Mouse (Mus musculus) ES-CJ7 (cell line): ENCODE results near the gene Igfals.
A peak's percentile ranks its signal among the peaks of the same experiment; 100 is the strongest.

Experiments used
- DNase-seq: peaks from one replicate; pipeline ENCODE4 v3.0.0; 2011; ENCODE audit warnings: low read depth, low spot score

Gene Igfals

DNA sequence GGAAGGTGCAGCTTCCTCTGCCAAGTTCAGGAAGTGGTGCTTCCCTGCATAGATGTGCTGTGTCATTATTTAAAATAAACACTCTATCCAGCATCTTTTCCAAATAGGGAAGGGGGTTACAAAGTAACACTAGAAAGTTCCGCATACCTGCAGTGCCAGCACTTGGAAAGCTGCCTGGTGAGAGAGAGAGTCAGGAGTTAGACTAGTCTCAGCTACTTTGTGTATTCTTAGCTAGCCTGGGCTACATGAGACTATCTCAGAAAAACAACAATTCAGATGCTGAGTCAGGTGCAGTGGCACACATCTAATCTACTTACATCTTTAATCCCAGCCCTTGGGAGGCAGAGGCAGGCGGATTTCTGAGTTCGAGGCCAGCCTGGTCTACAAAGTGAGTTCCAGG, 4.0 kb upstream of the Igfals start:
- DNase-seq: no peak

DNA sequence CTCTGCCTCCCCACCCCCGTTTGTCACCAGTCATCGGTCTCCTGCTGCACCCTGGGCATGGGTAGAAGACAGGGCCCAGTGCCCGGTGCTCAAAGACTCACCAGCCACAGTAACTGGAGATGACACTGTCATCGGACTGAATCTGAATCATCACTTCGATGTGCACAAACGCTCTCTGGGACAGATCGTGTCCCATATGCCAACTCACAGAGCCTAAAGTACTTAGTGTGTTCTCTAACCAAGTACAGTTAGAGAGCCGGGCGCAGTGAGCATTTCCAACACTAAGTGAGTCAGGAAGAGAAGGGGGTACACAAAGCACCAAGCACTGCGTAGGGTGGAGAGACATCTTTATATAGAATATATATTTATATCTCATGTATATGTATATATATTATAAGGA, 2.1 kb downstream of the Igfals start:
- DNase-seq: no peak

GRCm38 (mm10) chr17:24873695-24874404, 8.1 kb downstream of the Igfals start:
- DNase-seq: peak; percentile 79

GRCm38 (mm10) chr17:24874405-24874745, 8.6 kb downstream of the Igfals start:
- peak; percentile 92 for DNase-seq

DNA sequence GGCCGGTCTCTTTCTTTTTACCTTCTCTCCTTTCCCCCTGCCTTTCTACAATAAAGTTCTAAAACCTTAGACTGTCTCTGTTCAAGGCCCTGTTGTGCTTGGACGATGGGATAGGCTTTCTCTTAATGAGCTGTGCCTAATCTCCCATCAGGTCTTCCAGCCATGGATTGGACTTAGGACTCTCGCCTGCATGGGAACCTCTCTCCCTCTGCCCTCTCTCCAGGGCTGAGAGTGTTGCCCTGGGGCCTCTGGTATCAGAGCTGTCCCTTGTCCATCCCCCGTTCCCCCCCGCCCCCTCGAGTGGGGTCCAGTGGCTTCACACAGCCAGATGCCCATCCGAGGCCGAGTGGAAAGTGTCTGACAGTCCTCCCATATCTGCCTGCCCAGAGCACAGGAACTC, 9.2 kb downstream of the Igfals start:
- no peak for DNase-seq

GRCm38 (mm10) chr17:24877336-24878116, 11.7 kb downstream of the Igfals start:
- no peak for DNase-seq

DNA sequence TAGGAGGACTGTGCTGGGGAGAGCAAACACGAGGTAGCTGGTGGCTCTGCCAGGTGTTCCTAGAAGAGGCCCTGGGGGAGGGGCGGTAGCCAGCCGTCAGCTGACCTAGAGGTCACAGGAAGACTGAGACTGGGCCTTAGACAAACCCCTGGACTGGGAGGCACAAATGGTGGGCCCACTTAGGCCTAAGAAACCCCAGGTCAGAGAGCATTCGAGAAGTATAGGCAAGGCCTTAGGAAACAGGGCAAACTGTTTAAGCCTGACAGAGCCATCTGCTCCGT, 12.3 kb downstream of the Igfals start:
- DNase-seq: peak; percentile 45

GRCm38 (mm10) chr17:24878531-24878930, 12.7 kb downstream of the Igfals start:
- DNase-seq: no peak

DNA sequence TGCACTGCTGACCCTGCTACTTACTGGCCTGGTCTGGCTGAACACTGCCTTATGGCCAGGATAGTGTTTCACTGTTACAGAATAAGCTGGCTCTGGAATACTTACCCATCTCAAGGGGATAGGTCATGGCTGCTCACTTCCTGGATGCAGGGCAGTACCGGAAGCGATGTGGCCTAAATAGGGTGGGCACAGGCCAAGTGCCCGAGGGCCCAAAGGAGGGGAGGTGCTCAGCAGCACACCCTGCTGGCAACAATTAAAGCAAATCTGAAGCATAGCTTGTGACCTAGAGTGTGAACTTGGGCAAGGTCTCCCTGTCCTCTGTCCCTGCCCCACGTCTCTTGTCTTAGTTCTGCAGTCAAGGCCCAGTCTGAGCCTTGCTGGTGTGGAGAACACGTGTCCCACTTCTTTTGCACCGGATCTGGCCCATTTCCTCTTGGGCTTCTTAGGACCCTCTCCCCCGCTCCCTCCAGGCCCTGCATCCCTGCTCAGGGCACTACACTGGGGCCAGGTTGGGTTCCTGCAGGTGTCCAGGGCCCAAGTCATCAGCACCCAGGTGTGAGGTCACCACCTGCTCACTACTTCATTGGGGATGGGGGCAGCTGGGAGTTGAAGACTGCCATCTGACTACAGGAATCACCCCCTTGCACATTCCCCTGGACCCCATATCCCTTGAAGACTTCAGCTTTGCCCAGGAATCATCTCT, 16.1 kb downstream of the Igfals start:
- DNase-seq: peak; percentile 83

- no peak for DNase-seq
Measured at GRCm38 (mm10) chr17:24884391-24884790, 18.6 kb downstream of the Igfals start.

DNA sequence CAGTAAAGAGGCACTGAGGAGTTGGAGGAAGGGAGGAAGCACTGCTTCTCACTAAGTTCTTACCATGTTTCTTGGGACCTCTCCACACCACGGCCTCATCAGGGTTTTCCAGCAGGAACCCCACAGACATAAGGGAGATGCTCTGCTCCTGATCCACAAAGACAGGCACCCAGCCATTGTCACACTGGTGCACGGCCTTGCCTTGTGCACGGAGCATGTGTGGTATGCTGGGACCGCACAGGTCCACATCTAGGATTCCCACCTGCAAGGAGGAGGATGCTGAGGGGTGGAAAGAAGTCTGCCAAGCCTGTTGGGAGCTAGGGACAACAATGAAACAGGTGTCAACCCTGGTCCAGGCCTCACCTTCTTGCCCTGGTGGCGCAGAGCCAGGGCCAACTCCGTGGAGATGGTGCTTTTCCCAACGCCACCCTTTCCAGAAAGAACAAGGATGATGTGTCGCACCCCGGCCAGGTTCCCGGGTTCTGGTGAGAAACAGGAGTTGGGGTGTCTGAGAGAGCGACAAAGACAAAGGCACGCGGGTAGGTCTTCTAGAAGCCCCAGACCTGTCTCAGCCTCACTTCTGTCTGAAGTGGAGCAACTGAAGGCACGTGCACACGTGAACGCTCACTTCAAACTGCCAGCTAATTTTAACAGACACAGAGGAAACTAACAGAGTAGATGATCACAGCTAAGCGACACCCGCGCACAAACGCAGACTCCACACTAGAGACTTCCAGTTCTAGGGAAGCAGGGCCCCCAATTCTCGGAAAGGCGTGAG, 19.7 kb downstream of the Igfals start:
- no peak for DNase-seq

DNA sequence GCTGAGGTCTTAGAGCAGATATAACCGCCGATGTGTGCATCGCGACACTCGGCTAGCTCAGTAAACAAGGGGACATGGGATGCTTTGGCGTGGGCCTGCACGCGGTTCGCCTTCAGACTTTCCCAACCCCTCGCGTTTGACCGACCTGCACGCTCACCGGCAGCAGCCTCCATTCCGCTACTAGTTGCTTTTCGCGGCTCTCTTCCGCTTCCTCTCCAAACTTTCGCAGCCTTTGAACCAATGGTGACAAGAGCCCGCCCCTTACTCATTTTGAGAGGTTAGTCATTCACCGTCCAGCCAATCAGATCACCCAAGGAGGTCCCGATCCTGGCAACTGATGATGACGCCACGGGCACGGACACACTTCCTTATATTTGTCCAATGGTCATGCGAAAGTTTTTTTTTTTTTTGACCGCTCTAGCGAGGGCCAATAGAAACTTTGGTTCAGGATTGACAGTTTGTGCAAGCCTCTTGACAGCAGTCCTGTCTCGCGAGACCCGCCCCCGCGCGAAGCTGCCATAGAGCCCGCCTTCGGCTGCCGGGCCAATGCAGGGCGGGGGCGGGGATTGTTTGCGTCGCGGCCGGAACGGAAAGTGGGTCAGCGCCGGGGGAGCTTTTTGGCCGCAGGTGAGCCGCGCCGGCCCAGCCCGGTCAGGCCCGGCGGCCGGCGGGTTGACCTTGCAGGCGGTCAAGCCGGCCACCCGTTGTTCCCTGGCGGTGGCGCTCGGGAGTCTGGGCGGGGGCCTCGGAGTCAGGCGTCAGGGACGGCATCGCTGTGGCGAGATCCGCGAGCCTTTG, 20.5 kb downstream of the Igfals start, which contains the start of the genes Nubp2 and Spsb3:
Nubp2 (minus strand) TSS at position 216 of the 798 bp plus-strand sequence.
Spsb3 (plus strand) TSS at position 510 of the 798 bp plus-strand sequence.
- DNase-seq: peak; percentile 99

- no peak for DNase-seq
Measured at GRCm38 (mm10) chr17:24886932-24887271, 21.1 kb downstream of the Igfals start.

DNA sequence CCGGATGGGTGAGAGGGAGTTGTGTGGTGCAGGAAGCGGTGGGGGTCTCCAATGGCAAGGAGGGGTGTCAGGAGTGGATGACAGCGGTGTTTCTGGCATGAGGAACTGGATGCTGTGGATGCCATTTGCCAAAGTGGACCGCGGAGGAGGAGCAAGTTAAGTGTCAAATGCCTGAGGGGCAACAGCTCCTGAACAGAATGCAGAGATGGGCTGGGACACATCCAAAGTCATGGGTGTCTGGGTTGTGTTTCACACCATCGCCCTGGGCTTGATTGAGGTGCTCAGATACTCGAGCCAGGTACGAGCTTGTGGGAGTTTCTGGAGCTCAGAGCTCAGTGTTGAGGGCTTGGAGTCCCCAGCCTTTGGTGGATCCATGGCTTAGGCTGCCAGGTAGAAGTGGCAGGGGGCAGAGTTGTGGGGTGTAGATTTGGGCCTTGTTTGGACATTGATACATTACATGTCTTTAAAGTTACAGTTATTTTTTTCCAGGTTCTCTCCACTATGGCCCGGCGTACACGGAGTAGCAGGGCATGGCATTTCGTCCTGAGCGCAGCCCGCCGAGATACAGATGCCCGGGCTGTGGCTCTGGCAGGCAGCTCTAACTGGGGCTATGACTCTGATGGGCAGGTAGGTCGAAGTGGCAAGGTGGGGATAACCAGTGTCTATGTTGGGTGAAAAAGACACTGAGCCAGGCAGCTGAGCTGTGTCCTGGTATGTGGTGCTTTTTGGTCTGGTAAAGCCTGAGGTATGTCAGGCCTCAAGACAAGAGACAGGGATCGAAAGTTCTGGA, 21.7 kb downstream of the Igfals start:
- no peak for DNase-seq

- DNase-seq: no peak
Measured at GRCm38 (mm10) chr17:24888862-24889261, 23.1 kb downstream of the Igfals start.

- no peak for DNase-seq
Measured at GRCm38 (mm10) chr17:24890151-24891092, 24.6 kb downstream of the Igfals start.

- DNase-seq: no peak
Measured at GRCm38 (mm10) chr17:24891321-24891720, 25.5 kb downstream of the Igfals start.

DNA sequence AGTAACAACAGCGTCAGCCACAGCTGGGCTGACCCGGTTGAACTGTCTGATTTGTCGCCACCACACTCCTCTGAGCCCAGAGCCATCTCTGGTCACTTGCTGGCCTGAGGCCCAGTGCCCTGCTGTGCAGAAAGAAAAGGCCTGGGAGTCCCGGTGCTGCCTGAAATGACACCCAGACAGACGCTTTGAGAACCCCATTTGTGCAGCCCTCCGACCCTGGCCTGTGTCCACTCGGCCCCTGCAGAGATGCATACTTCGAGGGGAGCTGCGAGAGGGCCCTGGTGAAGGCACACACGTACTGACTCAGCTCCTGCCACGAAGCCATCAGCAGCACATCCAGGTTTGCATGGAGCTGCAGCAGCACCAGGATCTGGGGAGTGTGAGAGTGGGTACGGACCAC, 27.0 kb downstream of the Igfals start:
- no peak for DNase-seq

GRCm38 (mm10) chr17:24893276-24893675, 27.5 kb downstream of the Igfals start:
- no peak for DNase-seq
